Mouse (Mus musculus) bone marrow macrophage, adult 2 months (primary cell): ENCODE measurements around the gene 4930558K02Rik.

Experiments used
- CTCF ChIP-seq: IDR thresholded peaks from 2 replicates; pipeline ENCODE4 v1.5.1; 2012; ENCODE audit warnings: low read depth, mild to moderate bottlenecking, low read length, moderate library complexity
- POLR2A ChIP-seq: IDR thresholded peaks from 2 replicates; pipeline ENCODE4 v1.6.1; 2012; ENCODE audit warnings: mild to moderate bottlenecking, low read depth, low read length, borderline replicate concordance

GRCm38 (mm10) chr1:161957964-161958950 lies 21.2 kb downstream of the 4930558K02Rik start:
- TF ChIP-seq CTCF (no peak), POLR2A (no peak)
